Mouse (Mus musculus) embryo, embryonic 10.5 days (tissue): ENCODE measurements around the gene Mtif3.
"Not testable (repeated sequence)": the region's sequence is repeated elsewhere in the genome, so short reads cannot be mapped to it uniquely, and the experiment has no call there.

ENCODE experiments used
- DNase-seq: peaks from one replicate; pipeline ENCODE4 v3.0.0-alpha.2; 2015; ENCODE audit warnings: low spot score

Mtif3 gene

GRCm38 (mm10) chr5:146948508-146949088 lies 15.0 kb downstream of the Mtif3 start, which contains the start of gene Gtf3a:
Gene Gtf3a, plus strand, starts transcription at chr5:146948657.
- DNase-seq = peak; percentile 96

DNA sequence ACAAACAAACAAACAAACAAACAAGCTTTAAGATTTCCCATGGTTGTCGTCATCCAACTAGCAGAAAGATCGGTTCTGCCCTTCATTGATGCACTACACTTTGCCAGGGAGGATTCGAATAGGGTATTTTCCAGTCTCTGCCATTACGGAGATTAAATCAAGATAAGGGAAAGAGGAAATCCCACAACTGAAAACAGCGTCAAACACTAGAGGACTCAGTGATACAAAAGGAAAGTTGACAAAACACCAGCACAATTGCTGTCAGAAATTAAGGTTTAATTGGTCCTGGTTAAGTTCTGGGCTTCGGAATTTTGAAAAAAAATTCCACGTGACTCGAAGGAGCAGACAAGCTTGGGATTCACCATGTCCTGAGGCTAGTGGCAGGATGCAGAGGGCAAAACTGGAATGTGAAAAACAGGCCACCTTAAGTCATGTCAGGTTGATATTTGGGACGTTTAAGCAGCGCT lies 15.5 kb downstream of the Mtif3 start:
- DNase-seq = no peak

- DNase-seq = no peak
Observed at GRCm38 (mm10) chr5:146947497-146947896, 16.1 kb downstream of the Mtif3 start.

GRCm38 (mm10) chr5:146946682-146947081 lies 16.9 kb downstream of the Mtif3 start:
- DNase-seq = no peak

GRCm38 (mm10) chr5:146944568-146944967 lies 19.0 kb downstream of the Mtif3 start:
- DNase-seq = no peak

DNA sequence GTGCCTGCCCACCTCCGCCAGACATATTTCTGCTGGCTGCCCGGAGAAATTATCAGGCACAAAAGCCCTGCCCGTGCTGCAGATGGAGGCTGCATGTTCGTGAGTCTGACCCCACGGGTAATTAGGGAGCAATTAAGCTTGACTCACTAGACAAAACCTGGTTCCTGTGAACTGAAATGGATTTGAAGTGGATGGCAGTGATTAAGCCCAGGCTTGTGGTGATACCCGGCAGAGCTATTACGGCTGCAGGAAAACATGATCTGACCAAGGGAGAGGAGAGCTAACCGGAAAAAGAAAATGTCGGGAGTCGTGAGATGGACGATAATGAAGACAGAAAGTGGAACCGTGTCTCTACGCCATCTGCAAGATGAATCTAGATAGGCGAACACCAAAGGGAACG lies 20.6 kb downstream of the Mtif3 start:
- no peak for DNase-seq

GRCm38 (mm10) chr5:146941939-146942338 lies 21.7 kb downstream of the Mtif3 start:
- peak; percentile 28 for DNase-seq

GRCm38 (mm10) chr5:146940219-146940618 lies 23.4 kb downstream of the Mtif3 start:
- peak; percentile 79 for DNase-seq

- DNase-seq = no peak
Observed at GRCm38 (mm10) chr5:146939109-146939796, 24.3 kb downstream of the Mtif3 start.

GRCm38 (mm10) chr5:146937541-146938503 lies 25.8 kb downstream of the Mtif3 start:
- DNase-seq = no peak

DNA sequence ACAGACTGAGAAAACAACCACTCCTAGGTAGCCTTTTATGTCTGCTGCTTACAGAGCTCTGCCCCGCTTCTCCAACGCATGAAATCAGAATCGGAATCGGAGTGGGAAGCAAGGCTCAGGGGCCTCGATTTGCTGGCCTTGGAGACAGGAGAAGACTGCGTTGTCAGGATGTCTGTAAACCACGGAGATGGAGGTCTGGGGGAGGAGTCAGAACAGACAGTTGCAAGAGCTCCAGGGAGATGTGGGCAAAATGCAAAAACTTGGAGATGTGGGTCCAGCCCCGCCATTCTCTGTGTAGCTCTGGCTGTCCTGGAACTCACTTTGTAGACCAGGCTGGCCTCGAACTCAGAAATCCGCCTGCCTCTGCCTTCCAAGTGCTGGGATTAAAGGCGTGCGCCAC lies 30.1 kb downstream of the Mtif3 start:
- DNase-seq = no peak

- DNase-seq = no peak
Observed at GRCm38 (mm10) chr5:146931904-146932553, 31.6 kb downstream of the Mtif3 start.

DNA sequence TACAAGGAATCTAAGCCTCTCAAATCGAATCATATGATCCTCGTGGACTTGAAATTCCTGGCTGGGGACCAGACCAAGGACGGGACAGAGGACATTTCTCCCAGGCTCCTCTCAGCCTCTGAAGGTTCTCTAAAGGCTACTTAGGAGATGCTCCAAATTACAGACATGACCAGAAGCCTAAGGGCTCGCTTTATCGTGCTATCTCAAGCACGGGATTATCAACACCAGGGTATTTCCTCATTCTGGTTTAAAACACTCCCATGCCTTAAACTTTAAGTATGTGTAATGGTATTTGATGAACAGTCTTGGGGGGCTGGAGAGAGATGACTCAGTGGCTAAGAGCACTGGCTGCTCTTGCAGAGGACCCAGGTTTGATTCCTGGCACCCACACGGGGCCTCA lies 32.2 kb downstream of the Mtif3 start:
- DNase-seq = no peak

DNA sequence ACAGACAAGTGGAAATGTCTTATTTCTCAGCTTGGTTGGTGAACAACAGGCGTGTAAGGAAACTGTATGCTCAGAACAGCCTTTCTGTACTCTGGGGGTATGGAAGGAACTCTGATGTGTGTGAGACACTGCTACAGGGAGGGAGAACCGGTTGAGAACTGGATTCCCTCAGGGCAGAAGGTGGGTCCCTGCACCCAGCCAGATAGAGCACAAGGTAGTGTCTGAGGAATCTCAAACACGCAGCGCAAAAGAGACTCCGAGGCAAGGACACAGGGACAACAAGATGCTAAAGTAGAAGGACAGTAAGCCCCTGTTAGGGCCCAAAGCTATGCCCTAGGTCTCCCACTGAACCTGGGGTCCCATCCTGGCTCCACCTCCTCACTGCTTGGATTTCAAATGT lies 36.9 kb downstream of the Mtif3 start:
- DNase-seq = no peak

DNA sequence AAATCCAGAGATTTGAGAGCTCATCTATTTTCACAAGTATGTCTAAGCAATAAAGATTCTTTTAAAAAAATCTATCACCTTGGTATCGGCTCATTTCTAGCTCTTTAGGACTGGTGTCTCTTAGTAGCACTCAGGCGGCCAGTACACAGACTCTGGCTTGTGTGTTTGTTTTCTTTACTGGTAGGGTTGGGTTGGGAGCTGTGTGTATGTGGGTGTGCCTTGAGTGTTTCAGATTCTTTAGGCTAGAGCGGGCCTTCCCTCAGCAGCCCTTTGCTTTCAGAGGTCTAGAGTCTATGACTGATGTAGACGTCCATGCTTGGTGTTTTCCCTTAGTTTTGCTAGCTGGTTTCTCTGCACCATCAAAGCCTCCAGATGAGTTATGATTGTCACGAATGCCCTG lies 40.1 kb downstream of the Mtif3 start:
- DNase-seq = no peak

GRCm38 (mm10) chr5:146921224-146921623 lies 42.4 kb downstream of the Mtif3 start:
- DNase-seq = no peak

GRCm38 (mm10) chr5:146920314-146921161 lies 43.1 kb downstream of the Mtif3 start:
- DNase-seq = peak; percentile 30

- peak; percentile 42 for DNase-seq
Observed at GRCm38 (mm10) chr5:146919874-146920273, 43.7 kb downstream of the Mtif3 start.

DNA sequence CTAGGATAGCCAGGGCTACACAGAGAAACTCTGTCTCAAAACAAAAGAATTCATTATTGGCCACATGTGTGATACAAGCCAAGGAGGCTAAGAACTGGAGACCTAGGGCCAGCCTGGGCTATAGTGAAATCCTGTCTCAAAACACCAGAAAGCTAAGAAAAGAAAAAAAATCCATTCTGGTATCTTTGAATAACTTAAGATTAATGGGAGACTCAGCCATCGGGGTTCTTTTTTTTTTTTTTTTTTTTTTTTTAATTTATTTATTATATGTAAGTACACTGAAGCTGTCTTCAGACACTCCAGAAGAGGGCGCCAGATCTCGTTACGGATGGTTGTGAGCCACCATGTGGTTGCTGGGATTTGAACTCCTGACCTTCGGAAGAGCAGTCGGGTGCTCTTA lies 46.2 kb downstream of the Mtif3 start:
- DNase-seq = not testable (repeated sequence)

- no peak for DNase-seq
Observed at GRCm38 (mm10) chr5:146916806-146917205, 46.8 kb downstream of the Mtif3 start.

- DNase-seq = no peak
Observed at GRCm38 (mm10) chr5:146916273-146916672, 47.3 kb downstream of the Mtif3 start.
